Mouse (Mus musculus): Measurements from ENCODE around the gene Ube2z. TPM values are rescaled to one million over a fixed set of nuclear protein-coding genes. Genes with fewer than 3 reads are reported as not detected.

Ube2z gene
- polyA plus RNA-seq (2017; shearing (Covaris generic)), result 8.9 TPM

DNA sequence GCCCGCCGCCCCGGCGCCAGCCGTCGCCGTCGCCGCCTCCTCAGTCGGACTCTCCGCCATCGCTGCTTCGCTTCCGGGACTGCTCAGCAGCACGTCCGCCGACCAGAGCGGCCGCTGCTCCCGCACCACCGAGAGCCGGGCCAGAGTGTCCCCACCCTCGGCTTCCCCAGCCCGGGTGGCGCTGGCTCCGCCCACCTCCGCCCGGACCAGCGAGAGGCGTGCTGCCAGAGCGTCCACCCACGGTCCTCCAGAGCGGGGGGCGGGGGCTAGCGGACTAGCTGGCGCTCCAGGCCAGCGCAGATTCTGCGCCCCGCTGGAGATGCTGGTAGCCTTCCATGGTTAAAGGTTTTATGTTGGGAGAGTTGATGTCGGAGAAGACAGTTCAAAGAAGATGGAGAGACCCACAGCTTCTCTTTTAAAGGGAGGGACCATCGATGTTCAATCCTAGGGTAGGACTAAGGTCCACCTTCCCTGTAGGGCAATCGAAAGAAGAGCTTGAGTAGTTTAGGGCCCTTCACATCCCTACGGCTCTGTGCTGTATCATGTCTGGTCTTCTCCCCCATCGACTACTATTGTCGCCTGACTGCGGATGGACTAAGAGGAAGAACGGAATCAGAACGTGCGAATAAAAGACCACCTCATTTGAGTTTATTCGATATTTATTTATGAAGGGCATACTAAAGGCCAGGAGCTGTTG lies at the start of gene Ube2z:
Ube2z (minus strand) TSS at position 174 of the 697 bp plus-strand sequence.

DNA sequence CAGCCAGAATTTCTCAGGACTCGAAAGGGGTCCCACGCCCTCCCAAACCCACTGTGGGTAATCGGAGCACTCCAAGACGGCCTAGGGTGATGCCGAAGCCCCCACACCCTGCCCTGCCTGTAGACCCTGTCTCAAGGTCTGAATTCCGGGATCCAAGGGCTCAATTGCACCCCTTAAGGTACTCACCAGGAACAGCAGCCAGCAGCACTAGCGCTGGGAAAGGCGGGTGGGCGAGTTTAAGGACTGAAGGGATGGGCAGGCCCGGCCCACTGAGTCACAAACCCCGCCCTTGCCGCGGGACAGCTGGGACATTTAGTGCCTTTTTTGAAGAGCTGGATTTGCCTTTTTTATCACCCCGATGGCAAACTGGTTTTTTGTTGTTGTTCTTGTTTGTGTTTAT lies 46.6 kb upstream of the Ube2z start, which contains the start of gene Calcoco2:
Calcoco2 (minus strand) TSS at position 214 of the 400 bp plus-strand sequence.

DNA sequence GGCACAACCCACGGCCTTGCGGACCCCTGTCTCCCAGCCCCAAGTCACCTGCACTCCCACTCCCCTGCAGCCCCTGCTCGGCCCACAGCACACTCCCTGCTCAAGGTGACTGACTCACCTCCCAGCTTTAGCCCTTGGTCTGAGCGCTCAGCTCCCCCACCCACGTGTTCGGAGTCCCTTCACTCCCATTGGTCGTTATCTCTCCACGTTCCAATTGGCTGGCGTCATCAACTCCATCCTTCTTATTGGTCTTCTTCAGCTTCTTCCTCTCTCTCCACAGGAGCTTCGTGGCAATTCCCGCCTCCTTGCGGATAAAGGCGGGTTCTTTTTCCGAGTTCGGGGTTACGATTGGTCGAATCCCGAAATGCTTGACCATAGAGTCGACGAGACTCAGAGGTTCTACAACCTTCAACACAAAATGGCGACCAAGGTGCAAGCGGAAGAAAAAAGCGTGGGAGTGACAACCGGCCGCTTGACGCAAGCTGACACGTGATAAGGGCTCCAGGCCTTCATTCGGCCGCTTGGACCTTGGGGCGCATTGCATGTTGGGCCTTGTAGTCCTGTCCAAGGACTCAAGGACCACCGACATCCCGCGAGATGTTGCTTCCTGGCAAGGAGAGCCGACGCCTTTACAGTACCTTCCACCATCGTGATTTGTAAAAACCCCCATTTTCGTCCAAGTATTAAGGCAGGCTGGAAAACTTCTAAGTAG lies 10.5 kb upstream of the Ube2z start, which contains the start of gene Atp5g1:
Atp5g1 (minus strand) TSS at position 162 of the 712 bp plus-strand sequence.

DNA sequence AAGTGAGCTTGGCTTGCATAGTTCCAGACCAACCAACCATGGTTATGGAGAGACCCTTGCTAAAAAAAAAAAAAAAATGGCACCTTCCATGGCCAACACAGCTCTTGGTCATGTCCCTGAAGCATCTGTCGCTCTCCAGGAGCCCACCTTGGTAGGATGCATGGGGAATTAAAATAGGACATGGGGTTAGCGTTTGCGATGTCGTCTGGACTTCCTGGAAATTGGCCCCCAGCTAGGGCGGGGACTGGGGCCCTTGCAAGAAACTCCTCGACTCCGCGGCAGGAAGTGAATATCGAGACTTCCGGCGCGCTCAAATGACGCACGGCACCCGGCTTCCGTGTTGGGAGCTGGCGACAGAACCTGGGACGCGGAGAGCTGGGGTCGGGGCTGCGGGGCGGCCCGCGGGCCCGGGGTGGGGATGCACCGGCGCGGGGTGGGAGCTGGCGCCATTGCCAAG lies 30.6 kb downstream of the Ube2z start, which contains the start of gene Snf8:
Snf8 (plus strand) TSS at position 290 of the 457 bp plus-strand sequence.

DNA sequence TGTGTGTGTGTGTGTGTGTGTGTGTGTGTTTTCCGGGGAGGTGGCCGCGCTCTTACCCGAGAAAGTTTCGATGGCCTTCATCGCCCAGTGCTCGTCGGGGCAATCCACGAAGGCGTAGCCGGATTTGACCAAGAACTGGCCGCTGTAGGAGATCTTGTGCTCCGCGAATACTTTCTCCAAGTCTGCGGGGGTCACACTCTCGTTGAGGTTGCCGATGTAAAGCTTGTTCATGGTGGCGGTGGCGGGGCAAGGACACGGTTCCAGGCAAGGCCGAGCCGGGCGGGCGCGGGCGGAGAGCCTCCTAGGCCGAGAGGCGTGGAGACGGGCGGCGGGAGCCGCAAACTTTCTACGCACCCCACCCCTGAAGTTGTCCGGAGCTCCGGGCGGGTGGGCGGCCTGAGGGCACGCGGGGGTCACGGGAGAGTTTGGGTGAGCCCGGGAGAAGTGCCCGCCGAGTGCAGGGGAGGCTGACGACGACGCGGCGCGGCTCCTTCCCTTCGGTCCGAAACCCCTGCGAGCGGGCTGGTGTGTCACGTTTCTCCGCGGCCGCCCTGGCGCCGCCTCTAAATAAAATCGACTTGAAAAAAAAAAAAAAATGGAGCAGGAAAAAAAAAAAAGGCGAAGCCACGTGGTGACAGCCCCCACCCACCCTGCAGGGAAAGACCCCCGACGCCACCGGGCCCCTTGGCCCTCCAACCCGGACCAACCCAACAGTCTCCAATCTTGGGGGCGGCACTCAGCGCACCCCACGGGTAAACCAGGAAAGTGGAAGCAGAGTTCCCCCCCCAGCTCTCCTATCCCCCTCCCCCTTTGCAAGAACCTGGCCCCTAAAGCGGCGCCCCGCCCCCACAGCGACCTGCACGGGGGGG lies 59.6 kb downstream of the Ube2z start, which contains the start of gene Igf2bp1:
Igf2bp1 (minus strand) TSS at position 538 of the 869 bp plus-strand sequence.

Other genes with a start within 250 kb of the Ube2z start
- not detected for gene Phospho1, start 240.9 kb downstream of the Ube2z start, polyA plus RNA-seq (2017; shearing (Covaris generic))
- gene Gngt2, start 228.2 kb downstream of the Ube2z start, polyA plus RNA-seq (2017; shearing (Covaris generic)), result 50.0 TPM
- 64.6 TPM for gene Abi3, start 222.9 kb downstream of the Ube2z start, polyA plus RNA-seq (2017; shearing (Covaris generic))
- 0.21 TPM for gene B4galnt2, start 150.5 kb downstream of the Ube2z start, polyA plus RNA-seq (2017; shearing (Covaris generic))
- gene Igf2bp1, start 59.4 kb downstream of the Ube2z start, polyA plus RNA-seq (2017; shearing (Covaris generic)), result not detected
- gene Gip, start 40.8 kb downstream of the Ube2z start, polyA plus RNA-seq (2017; shearing (Covaris generic)), result not detected
- gene Snf8, start 30.5 kb downstream of the Ube2z start, polyA plus RNA-seq (2017; shearing (Covaris generic)), result 82.3 TPM
- gene Atp5g1, start 10.3 kb upstream of the Ube2z start, polyA plus RNA-seq (2017; shearing (Covaris generic)), result 339 TPM
- gene Calcoco2, start 46.6 kb upstream of the Ube2z start, polyA plus RNA-seq (2017; shearing (Covaris generic)), result not detected
- gene Ttll6, start 68.4 kb upstream of the Ube2z start, polyA plus RNA-seq (2017; shearing (Covaris generic)), result not detected
- not detected for gene Hoxb13, start 128.9 kb upstream of the Ube2z start, polyA plus RNA-seq (2017; shearing (Covaris generic))
- not detected for gene Hoxb9, start 206.1 kb upstream of the Ube2z start, polyA plus RNA-seq (2017; shearing (Covaris generic))
- not detected for gene Hoxb8, start 216.5 kb upstream of the Ube2z start, polyA plus RNA-seq (2017; shearing (Covaris generic))
- not detected for gene Hoxb7, start 221.2 kb upstream of the Ube2z start, polyA plus RNA-seq (2017; shearing (Covaris generic))
- not detected for gene Hoxb6, start 227.1 kb upstream of the Ube2z start, polyA plus RNA-seq (2017; shearing (Covaris generic))
- not detected for gene Hoxb5, start 237.9 kb upstream of the Ube2z start, polyA plus RNA-seq (2017; shearing (Covaris generic))

Data from activated CD4-positive, CD25-positive, alpha-beta regulatory T cell, adult 9 weeks (primary cell).